Mouse (Mus musculus): ENCODE results near the gene Wasf2. TPM values are rescaled to one million over a fixed set of nuclear protein-coding genes. Genes with fewer than 3 reads are reported as not detected.

Gene Wasf2
- polyA plus RNA-seq, 1 experiment from 2014 or later = 50.0 TPM

Small RNA genes lying within 50 kb of the gene (microRNA-seq; reads per million reads assigned to microRNA genes)
- gene Mir7017 = 1.9 reads per million

Other genes with a start within 250 kb of the Wasf2 start
- 99.1 and 99.2 TPM in 2 replicates for gene Stx12, start 246.0 kb upstream of the Wasf2 start, polyA plus RNA-seq (2016; fragmentation: Nextera tagmentation; extraction: Ambion mirVana)
- 32.1 and 35.3 TPM in 2 replicates for gene Fam76a, start 207.9 kb upstream of the Wasf2 start, polyA plus RNA-seq (2016; fragmentation: Nextera tagmentation; extraction: Ambion mirVana)
- gene Fgr, start 156.4 kb upstream of the Wasf2 start, polyA plus RNA-seq (2016; fragmentation: Nextera tagmentation; extraction: Ambion mirVana) = 0.08 and 0.12 TPM in 2 replicates
- 8.9 and 9.1 TPM in 2 replicates for gene Ahdc1, start 119.2 kb upstream of the Wasf2 start, polyA plus RNA-seq (2016; fragmentation: Nextera tagmentation; extraction: Ambion mirVana)
- gene Cd164l2, start 81.6 kb downstream of the Wasf2 start, polyA plus RNA-seq (2016; fragmentation: Nextera tagmentation; extraction: Ambion mirVana) = 0.24 and 0.47 TPM in 2 replicates
- gene Gpr3, start 82.0 kb downstream of the Wasf2 start, polyA plus RNA-seq (2016; fragmentation: Nextera tagmentation; extraction: Ambion mirVana) = 0.22 and 0.40 TPM in 2 replicates
- 1.9 and 2.8 TPM in 2 replicates for gene Map3k6, start 110.3 kb downstream of the Wasf2 start, polyA plus RNA-seq (2016; fragmentation: Nextera tagmentation; extraction: Ambion mirVana)
- 1.3 and 1.8 TPM in 2 replicates for gene Sytl1, start 132.6 kb downstream of the Wasf2 start, polyA plus RNA-seq (2016; fragmentation: Nextera tagmentation; extraction: Ambion mirVana)
- gene Tmem222, start 147.3 kb downstream of the Wasf2 start, polyA plus RNA-seq (2016; fragmentation: Nextera tagmentation; extraction: Ambion mirVana) = 79.9 and 85.5 TPM in 2 replicates
- 24.2 and 26.1 TPM in 2 replicates for gene Wdtc1, start 223.0 kb downstream of the Wasf2 start, polyA plus RNA-seq (2016; fragmentation: Nextera tagmentation; extraction: Ambion mirVana)
- gene Slc9a1, start 239.2 kb downstream of the Wasf2 start, polyA plus RNA-seq (2016; fragmentation: Nextera tagmentation; extraction: Ambion mirVana) = 9.0 and 9.2 TPM in 2 replicates